Mouse (Mus musculus): ENCODE results near the gene Zbtb48. TPM values are rescaled to one million over a fixed set of nuclear protein-coding genes. Genes with fewer than 3 reads are reported as not detected.

Gene Zbtb48
- polyA plus RNA-seq, 2 experiments = 6.4 to 10.7 TPM

GRCm38 (mm10) chr4:152029087-152029486 lies 1.6 kb upstream of the Zbtb48 start:
- no peaks in the 10 kb centered on the region for H3K36me3 ChIP-seq (replicated peaks; ENCODE audit: control insufficient read depth, insufficient read depth, low read depth)
- WGBS (ENCODE audit: insufficient replicate concordance) = 29% methylated on average over 5 of the region's 5 CpGs
- ATAC-seq (ENCODE audit: insufficient read depth) (no peak), DNase-seq (ENCODE audit: low read depth in 3 of 3, low spot score in 3 of 3) (no peak)
- H3K9me3 ChIP-seq (ENCODE audit: control insufficient read depth, low read length) = no peaks in the 10 kb centered on the region
- no peak overlapping the region for H3K9ac ChIP-seq (replicated peaks)
- H3K4me2 ChIP-seq (ENCODE audit: low read depth) = no peak overlapping the region
- H3K27me3 ChIP-seq (ENCODE audit: control insufficient read depth, insufficient read depth, low read length) = no peaks in the 10 kb centered on the region
- H3K4me3 ChIP-seq (ENCODE audit: insufficient read depth in 1 of 2, low read depth in 2 of 2, low read length in 2 of 2) = no peak overlapping the region
- peaks cover 7 to 8% of the 10 kb centered on the region in 2 experiments for H3K4me1 ChIP-seq (replicated peaks; ENCODE audit: control insufficient read depth in 2 of 2, insufficient read depth in 2 of 2, low read length in 1 of 2)
- peak; percentile 67 for TF ChIP-seq CTCF (IDR thresholded peaks at IDR 0.05; ENCODE audit: low read depth)
- no peak for TF ChIP-seq EP300 (IDR thresholded peaks at IDR 0.05; ENCODE audit: low read depth)
- H3K27ac ChIP-seq = no peak overlapping the region

DNA sequence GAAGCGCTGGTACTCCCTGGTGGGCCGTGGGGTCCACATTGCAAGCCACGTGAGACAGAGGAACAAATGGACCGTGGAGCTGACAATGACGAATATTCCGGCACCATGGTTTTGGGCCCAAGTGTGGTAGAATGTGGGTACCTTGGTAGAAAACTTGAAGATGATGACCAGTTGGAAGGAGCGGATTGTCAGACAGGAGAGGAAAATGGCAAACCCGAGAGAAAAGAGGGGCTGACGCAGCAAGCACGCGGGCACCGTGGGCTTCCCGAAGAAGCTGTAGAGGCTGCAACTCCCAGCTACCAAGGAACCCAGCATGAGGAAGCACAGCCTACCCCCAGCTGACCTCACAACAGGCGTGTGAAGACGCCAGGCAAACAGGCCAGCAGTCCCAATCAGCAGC lies 985 bp upstream of the Zbtb48 start:
- peaks cover 8% of the 10 kb centered on the region in 2 experiments for H3K4me1 ChIP-seq (replicated peaks; ENCODE audit: control insufficient read depth in 2 of 2, insufficient read depth in 2 of 2, low read length in 1 of 2)
- DNase-seq (ENCODE audit: low read depth in 3 of 3, low spot score in 3 of 3) (no peak), ATAC-seq (ENCODE audit: insufficient read depth) (no peak)
- no peaks in the 10 kb centered on the region for H3K36me3 ChIP-seq (replicated peaks; ENCODE audit: control insufficient read depth, insufficient read depth, low read depth)
- no peak overlapping the region for H3K4me3 ChIP-seq (ENCODE audit: insufficient read depth in 1 of 2, low read depth in 2 of 2, low read length in 2 of 2)
- H3K9me3 ChIP-seq (ENCODE audit: control insufficient read depth, low read length) = no peaks in the 10 kb centered on the region
- H3K4me2 ChIP-seq (ENCODE audit: low read depth) = peak overlapping the region; percentile 80
- H3K27me3 ChIP-seq (ENCODE audit: control insufficient read depth, insufficient read depth, low read length) = no peaks in the 10 kb centered on the region
- TF ChIP-seq CTCF (IDR thresholded peaks at IDR 0.05; ENCODE audit: low read depth) = no peak
- TF ChIP-seq EP300 (IDR thresholded peaks at IDR 0.05; ENCODE audit: low read depth) = no peak
- no peak overlapping the region for H3K27ac ChIP-seq
- H3K9ac ChIP-seq (replicated peaks) = no peak overlapping the region
- WGBS (ENCODE audit: insufficient replicate concordance) = 66% methylated on average over 15 of the region's 15 CpGs

- no peaks in the 10 kb centered on the region for H3K9me3 ChIP-seq (ENCODE audit: control insufficient read depth, low read length)
- H3K4me1 ChIP-seq (replicated peaks; ENCODE audit: control insufficient read depth in 2 of 2, insufficient read depth in 2 of 2, low read length in 1 of 2) = peaks cover 8% of the 10 kb centered on the region in 2 experiments
- peak; percentile 68 for ATAC-seq (ENCODE audit: insufficient read depth)
- 4% methylated on average over 40 of the region's 41 CpGs for WGBS (ENCODE audit: insufficient replicate concordance)
- peak overlapping the region; percentile 80 for H3K4me2 ChIP-seq (ENCODE audit: low read depth)
- peak overlapping the region; percentile 21 for H3K27ac ChIP-seq
- peak in 1 of 3 experiments; percentile 17 for DNase-seq (ENCODE audit: low read depth in 3 of 3, low spot score in 3 of 3)
- H3K4me3 ChIP-seq (ENCODE audit: insufficient read depth in 1 of 2, low read depth in 2 of 2, low read length in 2 of 2) = peak overlapping the region; percentile 74 to 75
- H3K36me3 ChIP-seq (replicated peaks; ENCODE audit: control insufficient read depth, insufficient read depth, low read depth) = peaks cover 3% of the 10 kb centered on the region
- no peaks in the 10 kb centered on the region for H3K27me3 ChIP-seq (ENCODE audit: control insufficient read depth, insufficient read depth, low read length)
- H3K9ac ChIP-seq (replicated peaks) = peak overlapping the region; percentile 75
- no peak for TF ChIP-seq EP300 (IDR thresholded peaks at IDR 0.05; ENCODE audit: low read depth)
- no peak; the same call in 1 of the 2 replicates for TF ChIP-seq CTCF (IDR thresholded peaks at IDR 0.05; ENCODE audit: low read depth)
Measured at GRCm38 (mm10) chr4:152026751-152027508, 541 bp downstream of the Zbtb48 start.

DNA sequence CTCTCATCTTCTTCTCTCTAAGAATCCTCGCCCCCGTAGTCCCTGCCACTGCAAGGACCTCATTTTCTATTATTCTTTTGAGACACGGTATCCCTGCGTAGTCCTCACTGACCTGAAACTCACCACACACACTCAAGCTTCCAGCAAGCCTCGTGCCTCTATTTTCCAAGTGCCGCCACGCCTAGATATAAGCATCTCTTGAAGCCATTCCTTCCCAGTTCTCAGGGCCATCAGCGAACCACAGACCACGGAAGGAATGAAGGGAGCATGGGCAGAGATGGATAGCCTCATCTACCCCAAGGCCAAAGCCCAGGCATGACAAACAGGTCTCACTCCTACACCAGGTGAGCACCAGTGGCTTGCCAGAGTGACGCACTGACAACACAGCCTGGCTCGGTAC lies 2.9 kb downstream of the Zbtb48 start:
- H3K4me3 ChIP-seq (ENCODE audit: insufficient read depth in 1 of 2, low read depth in 2 of 2, low read length in 2 of 2) = no peak overlapping the region
- H3K36me3 ChIP-seq (replicated peaks; ENCODE audit: control insufficient read depth, insufficient read depth, low read depth) = peaks cover 5% of the 10 kb centered on the region
- 77% methylated on average over 11 of the region's 11 CpGs for WGBS (ENCODE audit: insufficient replicate concordance)
- no peak overlapping the region for H3K27ac ChIP-seq
- ATAC-seq (ENCODE audit: insufficient read depth) (no peak), DNase-seq (ENCODE audit: low read depth in 3 of 3, low spot score in 3 of 3) (no peak)
- no peaks in the 10 kb centered on the region for H3K27me3 ChIP-seq (ENCODE audit: control insufficient read depth, insufficient read depth, low read length)
- no peaks in the 10 kb centered on the region for H3K9me3 ChIP-seq (ENCODE audit: control insufficient read depth, low read length)
- no peak overlapping the region for H3K4me2 ChIP-seq (ENCODE audit: low read depth)
- peaks cover 8% of the 10 kb centered on the region in 2 experiments for H3K4me1 ChIP-seq (replicated peaks; ENCODE audit: control insufficient read depth in 2 of 2, insufficient read depth in 2 of 2, low read length in 1 of 2)
- no peak overlapping the region for H3K9ac ChIP-seq (replicated peaks)
- no peak for TF ChIP-seq EP300 (IDR thresholded peaks at IDR 0.05; ENCODE audit: low read depth)
- no peak for TF ChIP-seq CTCF (IDR thresholded peaks at IDR 0.05; ENCODE audit: low read depth)

- Histone ChIP-seq H3K27ac (no peak overlapping the region), H3K27me3 (ENCODE audit: control insufficient read depth, insufficient read depth, low read length) (no peaks in the 10 kb centered on the region), H3K9ac (replicated peaks) (no peak overlapping the region), H3K9me3 (ENCODE audit: control insufficient read depth, low read length) (no peaks in the 10 kb centered on the region), H3K36me3 (replicated peaks; ENCODE audit: control insufficient read depth, insufficient read depth, low read depth) (peaks cover 10% of the 10 kb centered on the region), H3K4me3 (ENCODE audit: insufficient read depth in 1 of 2, low read depth in 2 of 2, low read length in 2 of 2) (no peak overlapping the region), H3K4me2 (ENCODE audit: low read depth) (no peak overlapping the region), H3K4me1 (replicated peaks; ENCODE audit: control insufficient read depth in 2 of 2, insufficient read depth in 2 of 2, low read length in 1 of 2) (peaks cover 2 to 8% of the 10 kb centered on the region in 2 experiments; a peak in 3 of 4 replicates)
- no peak for DNase-seq (ENCODE audit: low read depth in 3 of 3, low spot score in 3 of 3)
- 83% methylated on average over 8 of the region's 8 CpGs for WGBS (ENCODE audit: insufficient replicate concordance)
- no peak for ATAC-seq (ENCODE audit: insufficient read depth)
- TF ChIP-seq EP300 (IDR thresholded peaks at IDR 0.05; ENCODE audit: low read depth) (no peak), CTCF (IDR thresholded peaks at IDR 0.05; ENCODE audit: low read depth) (no peak)
Measured at GRCm38 (mm10) chr4:152022506-152022905, 5.0 kb downstream of the Zbtb48 start.

All from liver, embryonic 14.5 days (tissue).